Mouse (Mus musculus) gastrocnemius, postnatal 4 days (tissue): ENCODE data around the gene Casr. TPM values are rescaled to one million over a fixed set of nuclear protein-coding genes. Genes with fewer than 3 reads are reported as not detected.
A peak's percentile ranks its signal among the peaks of the same experiment; 100 is the strongest.

Experiments
- DNase-seq, 2 experiments: peaks; one replicate each; pipeline ENCODE4 v3.0.0; 2021 to 2022; ENCODE audit warnings: low spot score in 2 of 2, mixed read lengths in 2 of 2
- long read RNA-seq, 2 experiments: library from polyadenylated mRNA; stranded (forward); transcript quantifications; one replicate each; pipeline ENCODE4 v2.0.0; 2021
- total RNA-seq, 2 experiments: library from RNA; stranded (reverse); gene quantifications; 2 replicates each; pipeline ENCODE4 v1.2.3; 2021

Gene Casr
- total RNA-seq, result under 1 TPM; 0.31 to 0.32 TPM
- long read RNA-seq, experiment 1, result 0 reads
- long read RNA-seq, experiment 2, result 0 reads

- DNase-seq, result no peak
Observed at GRCm38 (mm10) chr16:36561386-36562338, at the start of gene Casr. Gene Casr (minus strand): TSS chr16:36562141.

GRCm38 (mm10) chr16:36602632-36603031, 40.7 kb upstream of the Casr start:
- DNase-seq, result no peak

- DNase-seq, result no peak
Observed at GRCm38 (mm10) chr16:36598265-36598664, 36.3 kb upstream of the Casr start.

GRCm38 (mm10) chr16:36596671-36597410, 34.9 kb upstream of the Casr start:
- no peak for DNase-seq

- DNase-seq, result no peak
Observed at GRCm38 (mm10) chr16:36589898-36590297, 28.0 kb upstream of the Casr start.

GRCm38 (mm10) chr16:36587971-36588370, 26.0 kb upstream of the Casr start:
- no peak for DNase-seq

GRCm38 (mm10) chr16:36582073-36582472, 20.1 kb upstream of the Casr start:
- DNase-seq, result no peak

GRCm38 (mm10) chr16:36571942-36572341, 10.0 kb upstream of the Casr start:
- DNase-seq, result no peak

GRCm38 (mm10) chr16:36559573-36559972, 2.4 kb downstream of the Casr start:
- no peak for DNase-seq

GRCm38 (mm10) chr16:36555672-36556165, 6.2 kb downstream of the Casr start:
- no peak for DNase-seq

- DNase-seq, result no peak
Observed at GRCm38 (mm10) chr16:36553624-36554023, 8.3 kb downstream of the Casr start.

- no peak for DNase-seq
Observed at GRCm38 (mm10) chr16:36545333-36545732, 16.6 kb downstream of the Casr start.

- no peak for DNase-seq
Observed at GRCm38 (mm10) chr16:36543091-36543490, 18.9 kb downstream of the Casr start.

GRCm38 (mm10) chr16:36540834-36541233, 21.1 kb downstream of the Casr start:
- no peak for DNase-seq

GRCm38 (mm10) chr16:36532981-36533687, 28.8 kb downstream of the Casr start:
- no peak for DNase-seq

GRCm38 (mm10) chr16:36532046-36532445, 29.9 kb downstream of the Casr start:
- no peak for DNase-seq

- no peak for DNase-seq
Observed at GRCm38 (mm10) chr16:36531630-36532029, 30.3 kb downstream of the Casr start.

- DNase-seq, result peak in 1 of 2 experiments; percentile 42
Observed at GRCm38 (mm10) chr16:36530566-36531552, 31.1 kb downstream of the Casr start.

- no peak for DNase-seq
Observed at GRCm38 (mm10) chr16:36528822-36529221, 33.1 kb downstream of the Casr start.
